Mouse (Mus musculus) C2C12 (cell line): Measurements from ENCODE around the gene Entpd5. TPM values are rescaled to one million over a fixed set of nuclear protein-coding genes. Genes with fewer than 3 reads are reported as not detected.

ENCODE experiments used
- H3K27me3 ChIP-seq: one replicate; pipeline ENCODE4 v1.6.1; 2011; ENCODE audit not compliant: control insufficient read depth, insufficient read depth, insufficient read length
- H3K36me3 ChIP-seq: one replicate; pipeline ENCODE4 v1.6.1; 2011; ENCODE audit not compliant: control insufficient read depth, insufficient read depth
- H3K4me3 ChIP-seq: one replicate; pipeline ENCODE4 v1.5.1; 2011; ENCODE audit warnings: mild to moderate bottlenecking, control low read depth; ENCODE audit not compliant: poor library complexity, insufficient read depth, severe bottlenecking
- H3K79me2 ChIP-seq: one replicate; pipeline ENCODE4 v1.6.1; 2011; ENCODE audit not compliant: control insufficient read depth, insufficient read depth
- H3K79me3 ChIP-seq: one replicate; pipeline ENCODE4 v1.6.1; 2011; ENCODE audit warnings: low read depth, control low read depth
- H3ac ChIP-seq: one replicate; pipeline ENCODE3; 2011; ENCODE audit warnings: low read depth; ENCODE audit not compliant: control insufficient read depth, insufficient read length
- CEBPB ChIP-seq: IDR thresholded peaks from one replicate; pipeline ENCODE4 v1.6.1; 2011; ENCODE audit warnings: low read depth, mild to moderate bottlenecking, control low read depth, moderate library complexity
- CTCF ChIP-seq: IDR thresholded peaks from one replicate; pipeline ENCODE4 v1.5.1; 2011; ENCODE audit not compliant: control insufficient read depth, insufficient read depth, insufficient read length
- FOSL1 ChIP-seq: IDR thresholded peaks from one replicate; pipeline ENCODE4 v1.8.0; 2011; ENCODE audit warnings: mild to moderate bottlenecking, low read length; ENCODE audit not compliant: poor library complexity, insufficient read depth, severe bottlenecking
- MAX ChIP-seq: IDR thresholded peaks from one replicate; pipeline ENCODE4 v1.6.1; 2011; ENCODE audit warnings: mild to moderate bottlenecking, control low read depth
- MYOD1 ChIP-seq: IDR thresholded peaks from one replicate; pipeline ENCODE4 v1.6.1; 2011; ENCODE audit warnings: low read depth; ENCODE audit not compliant: control insufficient read depth, insufficient read length
- MYOG ChIP-seq: IDR thresholded peaks from one replicate; pipeline ENCODE4 v1.6.1; 2011; ENCODE audit not compliant: control insufficient read depth, insufficient read length; ENCODE audit errors: extremely low read depth
- USF1 ChIP-seq: IDR thresholded peaks from one replicate; pipeline ENCODE4 v1.6.1; 2011; ENCODE audit warnings: low read depth, mild to moderate bottlenecking, control low read depth, moderate library complexity
- polyA plus RNA-seq: library from polyadenylated mRNA; unstranded; fragments of >200 nt; fragmentation: generic; extraction: Trizol; gene quantifications from one replicate; pipeline ENCODE4 v1.2.1, GENCODE M21; 2012; ENCODE audit warnings: missing spikeins

Entpd5 gene
- polyA plus RNA-seq, 1 experiment = 4.5 TPM

DNA sequence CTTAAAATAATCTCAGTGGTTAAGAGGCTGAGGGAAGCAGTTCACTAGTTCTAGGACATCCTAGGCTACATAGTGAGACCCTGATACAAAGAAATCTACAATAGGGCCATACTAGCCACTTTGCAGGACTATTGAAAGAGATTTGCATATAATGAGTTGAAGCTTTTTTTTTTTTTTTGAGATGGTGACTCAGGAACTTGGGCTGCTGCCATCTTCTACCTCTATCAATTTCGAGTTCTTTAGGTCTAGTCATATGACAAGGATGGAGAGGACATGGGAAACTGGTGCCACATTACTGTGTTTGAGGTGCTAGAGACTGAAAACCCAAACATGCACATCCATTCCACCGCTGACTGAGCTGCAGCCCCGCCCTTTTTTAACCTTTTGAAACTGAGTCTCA lies 15.2 kb upstream of the Entpd5 start:
- Histone ChIP-seq H3K27me3 (no peaks in the 10 kb centered on the region), H3K79me2 (no peaks in the 10 kb centered on the region), H3K4me3 (no peak overlapping the region), H3K36me3 (no peaks in the 10 kb centered on the region), H3K79me3 (no peaks in the 10 kb centered on the region), H3ac (no peak overlapping the region)
- TF ChIP-seq FOSL1 (no peak), CEBPB (no peak), MAX (no peak), USF1 (no peak), MYOG (no peak), MYOD1 (no peak), CTCF (no peak)

DNA sequence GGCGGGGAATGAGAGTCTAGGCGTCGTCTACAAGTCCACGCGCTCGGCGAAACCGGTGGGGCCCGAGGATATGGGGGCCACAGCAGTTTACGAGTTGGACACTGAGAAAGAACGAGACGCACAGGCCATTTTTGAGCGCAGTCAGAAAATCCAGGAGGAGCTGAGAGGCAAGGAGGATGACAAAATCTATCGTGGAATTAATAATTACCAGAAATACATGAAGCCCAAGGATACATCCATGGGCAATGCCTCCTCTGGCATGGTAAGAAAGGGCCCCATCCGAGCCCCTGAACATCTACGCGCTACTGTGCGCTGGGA lies 8.7 kb upstream of the Entpd5 start:
- Histone ChIP-seq H3K27me3 (no peaks in the 10 kb centered on the region), H3K79me3 (no peaks in the 10 kb centered on the region), H3ac (no peak overlapping the region), H3K36me3 (no peaks in the 10 kb centered on the region), H3K79me2 (no peaks in the 10 kb centered on the region), H3K4me3 (peak overlapping the region; percentile 26)
- TF ChIP-seq USF1 (no peak), MAX (no peak), MYOG (no peak), MYOD1 (no peak), CEBPB (no peak), CTCF (no peak), FOSL1 (no peak)

DNA sequence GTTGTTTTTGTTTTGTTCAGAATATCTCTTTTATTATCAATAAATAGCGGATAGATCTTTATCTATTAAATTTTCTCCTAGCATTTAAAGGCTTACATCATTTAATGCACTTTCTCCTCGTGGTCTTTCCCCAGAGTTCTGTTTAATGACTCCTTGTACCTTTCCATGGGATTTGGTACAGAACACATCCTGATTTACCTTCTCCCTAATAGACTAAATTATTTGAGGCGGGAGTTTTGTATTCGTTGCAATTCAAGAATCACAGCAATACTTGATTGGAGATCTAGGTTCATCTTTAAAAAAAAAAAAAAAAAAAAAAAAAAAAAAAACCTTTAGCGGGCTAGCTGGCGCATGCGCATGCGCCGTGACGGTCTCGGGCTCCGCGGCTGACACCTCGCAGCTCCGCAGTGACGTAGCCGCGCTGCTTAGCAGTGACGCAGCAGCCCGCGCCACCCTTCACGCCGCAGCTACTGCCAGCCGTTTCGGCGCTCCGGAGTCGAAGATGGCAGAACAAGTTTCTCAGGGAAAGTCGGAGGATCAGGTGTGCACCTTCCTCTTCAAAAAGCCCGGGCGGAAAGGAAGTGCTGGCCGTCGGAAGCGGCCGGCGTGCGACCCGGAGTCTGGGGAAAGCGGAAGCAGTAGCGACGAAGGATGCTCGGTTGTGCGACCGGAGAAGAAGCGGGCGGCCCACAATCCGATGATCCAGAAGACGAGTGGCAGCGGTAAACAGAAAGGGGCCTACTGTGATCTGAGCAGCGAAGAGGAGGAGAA lies 8.2 kb upstream of the Entpd5 start, which contains the start of gene Rnf113a2:
TSS of gene Rnf113a2 (plus strand) at position 363 of the 771 bp plus-strand sequence.
- Histone ChIP-seq H3K4me3 (peak within 1 kb of the TSS; percentile 26), H3K79me3 (no peaks in the 10 kb centered on the region), H3K79me2 (no peaks in the 10 kb centered on the region), H3K27me3 (no peaks in the 10 kb centered on the region), H3K36me3 (no peaks in the 10 kb centered on the region), H3ac (peak within 1 kb of the TSS; percentile 16)
- no peak for TF ChIP-seq CTCF
- TF ChIP-seq USF1 = no peak
- no peak for TF ChIP-seq FOSL1
- peak; percentile 59 for TF ChIP-seq MAX
- TF ChIP-seq CEBPB = no peak
- no peak for TF ChIP-seq MYOD1
- no peak for TF ChIP-seq MYOG

DNA sequence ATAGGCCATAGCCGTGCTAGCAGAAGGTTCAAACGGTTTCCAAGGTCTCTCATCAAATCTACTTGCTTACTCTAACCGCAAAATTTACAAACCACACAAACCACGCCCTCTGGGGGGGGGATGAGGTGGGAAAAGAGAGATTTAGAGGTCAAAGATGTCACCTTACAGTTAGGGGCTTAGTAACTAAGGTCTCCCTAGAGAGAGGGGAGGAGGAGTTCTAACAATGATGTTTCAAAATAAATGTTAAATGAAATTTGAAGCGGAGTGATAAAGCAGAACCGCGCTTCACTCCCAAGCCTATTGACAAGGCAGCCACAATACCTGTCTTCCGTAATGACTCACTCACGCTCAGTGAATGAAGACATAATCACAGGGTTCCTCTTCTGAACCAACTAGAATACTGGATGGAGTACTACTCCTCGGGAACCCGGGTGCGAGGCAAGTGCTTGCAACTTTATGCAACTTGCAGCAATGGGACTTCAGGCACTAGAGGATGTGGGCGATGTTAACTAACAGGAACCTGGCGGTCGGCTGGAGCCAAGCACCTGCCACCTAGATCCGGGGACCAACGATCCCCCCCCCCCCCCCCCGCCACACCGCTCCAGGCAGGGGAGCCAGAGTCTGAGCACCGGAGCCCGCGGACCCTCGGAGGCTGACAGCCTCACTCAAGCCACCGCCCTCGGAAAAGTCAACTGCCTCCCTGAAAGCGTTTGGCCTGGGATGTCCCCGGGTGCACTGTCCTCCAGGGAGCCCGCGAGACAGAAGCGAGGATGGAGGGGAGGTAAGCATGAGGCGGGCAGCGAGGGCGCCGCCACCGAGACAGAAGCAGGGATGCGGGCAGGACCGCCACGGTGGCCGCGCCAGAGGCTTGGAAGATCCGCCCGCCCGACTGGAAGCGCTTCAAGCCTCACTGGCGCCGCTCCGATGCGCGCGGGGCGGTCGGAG lies 683 bp downstream of the Entpd5 start:
- Histone ChIP-seq H3K27me3 (no peaks in the 10 kb centered on the region), H3K79me2 (no peaks in the 10 kb centered on the region)

DNA sequence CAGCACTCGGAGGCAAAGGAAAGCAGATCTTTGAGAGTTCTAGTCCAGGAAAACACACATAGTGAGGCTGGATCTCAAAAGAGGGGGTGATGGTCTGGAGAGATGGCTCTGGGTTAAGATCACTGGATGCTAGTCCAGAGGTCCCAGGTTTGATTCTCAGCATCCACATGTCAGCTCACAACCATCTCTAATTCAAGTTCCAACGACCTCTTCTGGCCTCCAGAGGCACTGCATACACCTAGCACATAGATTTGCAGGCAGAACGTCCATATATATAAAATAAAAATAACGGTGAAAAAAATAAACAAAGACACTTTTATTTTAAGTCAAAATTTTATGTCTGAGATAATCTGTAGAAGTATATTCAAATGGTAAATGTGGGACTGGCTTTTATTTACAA lies 1.6 kb downstream of the Entpd5 start:
- TF ChIP-seq CEBPB (no peak), MAX (no peak), FOSL1 (no peak), MYOG (no peak), CTCF (no peak), USF1 (no peak), MYOD1 (no peak)
- Histone ChIP-seq H3K27me3 (no peaks in the 10 kb centered on the region), H3K36me3 (no peaks in the 10 kb centered on the region), H3K4me3 (no peak overlapping the region), H3K79me3 (no peaks in the 10 kb centered on the region), H3ac (no peak overlapping the region), H3K79me2 (no peaks in the 10 kb centered on the region)

More for the DNA sequence above, 683 bp downstream of the Entpd5 start:
- TF ChIP-seq USF1 (no peak), MYOD1 (no peak), MYOG (no peak), FOSL1 (no peak), CTCF (no peak), MAX (no peak), CEBPB (no peak)
- Histone ChIP-seq H3ac (peak overlapping the region; percentile 80), H3K4me3 (peak overlapping the region; percentile 43), H3K36me3 (no peaks in the 10 kb centered on the region), H3K79me3 (no peaks in the 10 kb centered on the region)
